Mouse (Mus musculus) kidney, embryonic 14.5 days (tissue): ENCODE data around the gene Ttll3. TPM values are rescaled to one million over a fixed set of nuclear protein-coding genes. Genes with fewer than 3 reads are reported as not detected.

ENCODE experiments used
- ATAC-seq: fragments of 200-750 bp; cut with Nextera tagmentation; 2 replicates; pipeline ENCODE4 v1.8.0; 2017; ENCODE audit warnings: moderate number of reproducible peaks, mild to moderate bottlenecking, moderate TSS enrichment, moderate library complexity; ENCODE audit not compliant: low FRiP score, low TSS enrichment
- H3K27ac ChIP-seq: fragments of 300-500 bp; sonication (generic); 2 replicates; pipeline ENCODE4 v1.5.1; 2014; ENCODE audit warnings: low read depth, mild to moderate bottlenecking, low read length, moderate library complexity, mixed read lengths
- H3K27me3 ChIP-seq: fragments of 300-500 bp; sonication (generic); 2 replicates; pipeline ENCODE4 v1.6.1; 2014; ENCODE audit warnings: mild to moderate bottlenecking, low read length; ENCODE audit not compliant: control insufficient read depth, insufficient read depth
- H3K36me3 ChIP-seq: fragments of 300-500 bp; sonication (generic); 2 replicates; pipeline ENCODE4 v1.6.1; 2014; ENCODE audit warnings: low read length, mixed read lengths; ENCODE audit not compliant: control insufficient read depth, insufficient read depth
- H3K4me1 ChIP-seq: fragments of 300-500 bp; sonication (generic); 2 replicates; pipeline ENCODE4 v1.6.1; 2014; ENCODE audit warnings: low read length, mixed read lengths; ENCODE audit not compliant: control insufficient read depth, insufficient read depth
- H3K4me2 ChIP-seq: fragments of 300-500 bp; sonication (generic); replicated peaks from 2 replicates; pipeline ENCODE4 v1.6.1; 2014; ENCODE audit warnings: low read depth, mild to moderate bottlenecking, low read length
- H3K4me3 ChIP-seq: fragments of 300-500 bp; sonication (generic); 2 replicates; pipeline ENCODE4 v1.5.1; 2014; ENCODE audit warnings: mild to moderate bottlenecking, low read length
- H3K9ac ChIP-seq: fragments of 300-500 bp; sonication (generic); 2 replicates; pipeline ENCODE4 v1.6.1; 2014; ENCODE audit warnings: low read depth, mild to moderate bottlenecking, low read length, moderate library complexity
- H3K9me3 ChIP-seq: fragments of 300-500 bp; sonication (generic); 2 replicates; pipeline ENCODE4 v1.6.1; 2016; ENCODE audit warnings: low read length; ENCODE audit not compliant: control insufficient read depth
- WGBS: fragments of 180-500 bp; shearing (Covaris S2); extraction: QIAGEN DNeasy Blood & Tissue Kit; methylation state at CpG from one replicate; pipeline ENCODE4 v1.1.7; 2014; 5-methylcytosine and 5-hydroxymethylcytosine counted together
- polyA plus RNA-seq: library from polyadenylated mRNA; unstranded; fragments of >200 nt; fragmentation: Nextera tagmentation; extraction: Ambion mirVana; gene quantifications from 2 replicates; pipeline ENCODE4 v1.2.1, GENCODE M21; 2014

Gene Ttll3
- polyA plus RNA-seq, 1 experiment from 2014 or later, result 2.0 TPM

GRCm38 (mm10) chr6:113386025-113386424 lies 3.0 kb upstream of the Ttll3 start:
- H3K27me3 ChIP-seq, result no peaks in the 10 kb centered on the region
- H3K36me3 ChIP-seq, result peaks cover 99% of the 10 kb centered on the region
- ATAC-seq, result no peak
- 40% methylated on average over 3 of the region's 3 CpGs for WGBS
- no peak overlapping the region for H3K4me2 ChIP-seq
- H3K4me1 ChIP-seq, result no peaks in the 10 kb centered on the region
- H3K27ac ChIP-seq, result no peak overlapping the region
- no peaks in the 10 kb centered on the region for H3K9me3 ChIP-seq
- H3K9ac ChIP-seq, result no peak overlapping the region
- H3K4me3 ChIP-seq, result no peak overlapping the region

GRCm38 (mm10) chr6:113390715-113391114 lies 1.7 kb downstream of the Ttll3 start:
- 0 out of 2 replicates have a peak, but pooled peaks cover 7% of the 10 kb centered on the region for H3K4me1 ChIP-seq
- H3K27me3 ChIP-seq, result no peaks in the 10 kb centered on the region
- H3K27ac ChIP-seq, result no peak overlapping the region
- ATAC-seq, result no peak
- H3K4me2 ChIP-seq, result no peak overlapping the region
- no peak overlapping the region for H3K9ac ChIP-seq
- H3K4me3 ChIP-seq, result no peak overlapping the region
- H3K36me3 ChIP-seq, result peaks cover 53% of the 10 kb centered on the region
- WGBS, result 94% methylated on average over 3 of the region's 3 CpGs
- H3K9me3 ChIP-seq, result no peaks in the 10 kb centered on the region

- peaks cover 40% of the 10 kb centered on the region for H3K36me3 ChIP-seq
- 0 out of 2 replicates have a peak overlapping the region, but pooled peaks have one; percentile 17 for H3K27ac ChIP-seq
- no peak for ATAC-seq
Observed at GRCm38 (mm10) chr6:113392015-113392386, 2.9 kb downstream of the Ttll3 start.

GRCm38 (mm10) chr6:113392387-113393071 lies 3.5 kb downstream of the Ttll3 start:
- H3K27me3 ChIP-seq, result no peaks in the 10 kb centered on the region
- H3K27ac ChIP-seq, result peak overlapping the region; percentile 17; the same call in 1 of the 2 replicates
- H3K4me1 ChIP-seq, result 0 out of 2 replicates have a peak, but pooled peaks cover 7% of the 10 kb centered on the region
- ATAC-seq, result peak; percentile 91
- peaks cover 34% of the 10 kb centered on the region for H3K36me3 ChIP-seq
- peak overlapping the region; percentile 46 for H3K4me3 ChIP-seq
- 2% methylated on average over 51 of the region's 51 CpGs for WGBS
- peak overlapping the region; percentile 63 for H3K9ac ChIP-seq
- H3K9me3 ChIP-seq, result no peaks in the 10 kb centered on the region
- peak overlapping the region; percentile 95 for H3K4me2 ChIP-seq

More at GRCm38 (mm10) chr6:113392015-113392386, 2.9 kb downstream of the Ttll3 start:
- 0 out of 2 replicates have a peak, but pooled peaks cover 7% of the 10 kb centered on the region for H3K4me1 ChIP-seq
- WGBS, result 36% methylated on average over 10 of the region's 10 CpGs
- H3K4me3 ChIP-seq, result peak overlapping the region; percentile 46
- peak overlapping the region; percentile 63 for H3K9ac ChIP-seq
- peak overlapping the region; percentile 95 for H3K4me2 ChIP-seq
- no peaks in the 10 kb centered on the region for H3K9me3 ChIP-seq
- no peaks in the 10 kb centered on the region for H3K27me3 ChIP-seq

- H3K9me3 ChIP-seq, result no peaks in the 10 kb centered on the region
- 87% methylated on average over 6 of the region's 6 CpGs for WGBS
- no peak for ATAC-seq
- peaks cover 20% of the 10 kb centered on the region for H3K36me3 ChIP-seq
- H3K4me2 ChIP-seq, result no peak overlapping the region
- H3K4me3 ChIP-seq, result no peak overlapping the region
- 0 out of 2 replicates have a peak, but pooled peaks cover 7% of the 10 kb centered on the region for H3K4me1 ChIP-seq
- no peak overlapping the region for H3K9ac ChIP-seq
- H3K27me3 ChIP-seq, result no peaks in the 10 kb centered on the region
- H3K27ac ChIP-seq, result no peak overlapping the region
Observed at GRCm38 (mm10) chr6:113393951-113394350, 4.9 kb downstream of the Ttll3 start.

GRCm38 (mm10) chr6:113394811-113395210 lies 5.8 kb downstream of the Ttll3 start:
- Histone ChIP-seq H3K27me3 (no peaks in the 10 kb centered on the region), H3K36me3 (peaks cover 12% of the 10 kb centered on the region), H3K4me3 (no peak overlapping the region), H3K9ac (no peak overlapping the region), H3K9me3 (no peaks in the 10 kb centered on the region), H3K4me2 (no peak overlapping the region), H3K4me1 (0 out of 2 replicates have a peak, but pooled peaks cover 7% of the 10 kb centered on the region), H3K27ac (no peak overlapping the region)
- WGBS, result 88% methylated on average over 11 of the region's 11 CpGs
- no peak for ATAC-seq

GRCm38 (mm10) chr6:113395501-113395900 lies 6.4 kb downstream of the Ttll3 start:
- 94% methylated on average over 6 of the region's 6 CpGs for WGBS
- no peak for ATAC-seq
- H3K27me3 ChIP-seq, result no peaks in the 10 kb centered on the region
- no peak overlapping the region for H3K9ac ChIP-seq
- H3K4me3 ChIP-seq, result no peak overlapping the region
- H3K4me1 ChIP-seq, result 0 out of 2 replicates have a peak, but pooled peaks cover 7% of the 10 kb centered on the region
- H3K4me2 ChIP-seq, result no peak overlapping the region
- no peaks in the 10 kb centered on the region for H3K9me3 ChIP-seq
- H3K27ac ChIP-seq, result no peak overlapping the region
- H3K36me3 ChIP-seq, result peaks cover 5% of the 10 kb centered on the region; the same call in 1 of the 2 replicates

GRCm38 (mm10) chr6:113396270-113397030 lies 7.4 kb downstream of the Ttll3 start:
- no peak for ATAC-seq

GRCm38 (mm10) chr6:113402094-113402493 lies 13.0 kb downstream of the Ttll3 start:
- Histone ChIP-seq H3K27me3 (no peaks in the 10 kb centered on the region), H3K4me2 (no peak overlapping the region), H3K27ac (no peak overlapping the region), H3K9me3 (no peaks in the 10 kb centered on the region), H3K4me3 (no peak overlapping the region), H3K4me1 (no peaks in the 10 kb centered on the region), H3K36me3 (no peaks in the 10 kb centered on the region), H3K9ac (no peak overlapping the region)
- WGBS, result 93% methylated on average over 13 of the region's 13 CpGs
- ATAC-seq, result no peak

More at GRCm38 (mm10) chr6:113396270-113397030, 7.4 kb downstream of the Ttll3 start:
- H3K4me1 ChIP-seq, result 0 out of 2 replicates have a peak, but pooled peaks cover 7% of the 10 kb centered on the region
- H3K27ac ChIP-seq, result no peak overlapping the region
- H3K27me3 ChIP-seq, result no peaks in the 10 kb centered on the region
- H3K4me2 ChIP-seq, result no peak overlapping the region
- no peak overlapping the region for H3K4me3 ChIP-seq
- H3K36me3 ChIP-seq, result no peaks in the 10 kb centered on the region
- 85% methylated on average over 10 of the region's 10 CpGs for WGBS
- no peak overlapping the region for H3K9ac ChIP-seq
- H3K9me3 ChIP-seq, result no peaks in the 10 kb centered on the region
